Mouse (Mus musculus) forebrain, embryonic 15.5 days (tissue): ENCODE results near the gene Foxc2. TPM values are rescaled to one million over a fixed set of nuclear protein-coding genes. Genes with fewer than 3 reads are reported as not detected.

Experiments used
- ATAC-seq: fragments of 200-750 bp; cut with Nextera tagmentation; replicated peaks from 2 replicates; pipeline ENCODE4 v1.8.0; 2017; ENCODE audit warnings: mild to moderate bottlenecking, moderate TSS enrichment, moderate library complexity
- H3K27ac ChIP-seq: fragments of 300-500 bp; sonication (generic); replicated peaks from 2 replicates; pipeline ENCODE4 v1.5.1; 2015; ENCODE audit warnings: mild to moderate bottlenecking, inconsistent platforms
- H3K27me3 ChIP-seq: fragments of 300-500 bp; sonication (generic); 2 replicates; pipeline ENCODE4 v1.6.1; 2015; ENCODE audit warnings: inconsistent platforms
- H3K36me3 ChIP-seq: fragments of 300-500 bp; sonication (generic); 2 replicates; pipeline ENCODE4 v1.6.1; 2015; ENCODE audit warnings: mild to moderate bottlenecking, inconsistent platforms
- H3K4me1 ChIP-seq: fragments of 300-500 bp; sonication (generic); 2 replicates; pipeline ENCODE4 v1.6.1; 2015; ENCODE audit warnings: inconsistent platforms
- H3K4me2 ChIP-seq: fragments of 300-500 bp; sonication (generic); replicated peaks from 2 replicates; pipeline ENCODE4 v1.6.1; 2015; ENCODE audit warnings: mild to moderate bottlenecking, inconsistent platforms
- H3K4me3 ChIP-seq: fragments of 300-500 bp; sonication (generic); 2 replicates; pipeline ENCODE4 v1.5.1; 2015; ENCODE audit warnings: mild to moderate bottlenecking, inconsistent platforms
- H3K9ac ChIP-seq: fragments of 300-500 bp; sonication (generic); replicated peaks from 2 replicates; pipeline ENCODE4 v1.6.1; 2015; ENCODE audit warnings: mild to moderate bottlenecking, inconsistent platforms
- H3K9me3 ChIP-seq: fragments of 300-500 bp; sonication (generic); 2 replicates; pipeline ENCODE4 v1.6.1; 2016; ENCODE audit warnings: inconsistent platforms
- WGBS: fragments of 180-500 bp; shearing (Covaris S2); methylation state at CpG from one replicate; pipeline ENCODE4 v1.1.7; 2015; ENCODE audit warnings: mixed read lengths; 5-methylcytosine and 5-hydroxymethylcytosine counted together
- polyA plus RNA-seq: library from polyadenylated mRNA; unstranded; fragments of >200 nt; fragmentation: Nextera tagmentation; extraction: Ambion mirVana; gene quantifications from 2 replicates; pipeline ENCODE4 v1.2.1, GENCODE M21; 2015

Gene Foxc2
- 1.6 and 2.0 TPM in 2 replicates for polyA plus RNA-seq

DNA sequence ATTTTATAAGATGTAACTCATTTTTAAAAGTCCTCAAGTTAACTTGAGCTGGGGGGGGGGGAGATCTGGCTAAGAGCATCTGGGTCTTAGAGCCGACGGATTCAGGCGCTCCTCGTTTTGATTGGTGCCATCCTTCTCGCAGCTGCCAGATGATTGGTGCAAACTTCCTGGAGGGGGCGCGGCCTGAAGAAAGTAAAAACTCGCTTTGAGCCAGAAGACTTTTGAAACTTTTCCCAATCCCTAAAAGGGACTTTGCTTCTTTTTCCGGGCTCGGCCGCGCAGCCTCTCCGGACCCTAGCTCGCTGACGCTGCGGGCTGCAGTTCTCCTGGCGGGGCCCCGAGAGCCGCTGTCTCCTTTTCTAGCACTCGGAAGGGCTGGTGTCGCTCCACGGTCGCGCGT lies at the start of gene Foxc2:
Gene Foxc2 (plus strand): TSS at position 224 of the 400 bp plus-strand sequence.
- peak within 1 kb of the TSS; percentile 32 for H3K4me3 ChIP-seq
- ATAC-seq: 0 out of 2 replicates have a peak, but pooled peaks have one; percentile 44
- no peaks in the 10 kb centered on the region for H3K9me3 ChIP-seq
- H3K27me3 ChIP-seq: peaks cover 84% of the 10 kb centered on the region
- H3K4me2 ChIP-seq: peak within 1 kb of the TSS; percentile 43
- WGBS: under 1% methylated on average over 25 of the region's 25 CpGs
- no peak within 1 kb of the TSS for H3K27ac ChIP-seq
- H3K9ac ChIP-seq: no peak within 1 kb of the TSS
- H3K4me1 ChIP-seq: peaks cover 17% of the 10 kb centered on the region
- H3K36me3 ChIP-seq: no peaks in the 10 kb centered on the region

GRCm38 (mm10) chr8:121071454-121071853 lies 44.5 kb upstream of the Foxc2 start:
- no peak overlapping the region for H3K27ac ChIP-seq
- H3K4me2 ChIP-seq: no peak overlapping the region
- ATAC-seq: no peak
- no peak overlapping the region for H3K9ac ChIP-seq
- peaks cover 8% of the 10 kb centered on the region for H3K4me1 ChIP-seq
- no peaks in the 10 kb centered on the region for H3K36me3 ChIP-seq
- WGBS: 2% methylated on average over 12 of the region's 12 CpGs
- H3K27me3 ChIP-seq: peaks cover 72% of the 10 kb centered on the region
- H3K9me3 ChIP-seq: no peaks in the 10 kb centered on the region
- no peak overlapping the region for H3K4me3 ChIP-seq

GRCm38 (mm10) chr8:121072406-121073130 lies 43.4 kb upstream of the Foxc2 start:
- no peak for ATAC-seq
- Histone ChIP-seq H3K4me2 (no peak overlapping the region), H3K9me3 (no peaks in the 10 kb centered on the region), H3K27ac (no peak overlapping the region), H3K4me3 (no peak overlapping the region), H3K4me1 (peaks cover 8% of the 10 kb centered on the region), H3K36me3 (no peaks in the 10 kb centered on the region), H3K27me3 (peaks cover 83% of the 10 kb centered on the region), H3K9ac (no peak overlapping the region)
- 10% methylated on average over 11 of the region's 11 CpGs for WGBS

DNA sequence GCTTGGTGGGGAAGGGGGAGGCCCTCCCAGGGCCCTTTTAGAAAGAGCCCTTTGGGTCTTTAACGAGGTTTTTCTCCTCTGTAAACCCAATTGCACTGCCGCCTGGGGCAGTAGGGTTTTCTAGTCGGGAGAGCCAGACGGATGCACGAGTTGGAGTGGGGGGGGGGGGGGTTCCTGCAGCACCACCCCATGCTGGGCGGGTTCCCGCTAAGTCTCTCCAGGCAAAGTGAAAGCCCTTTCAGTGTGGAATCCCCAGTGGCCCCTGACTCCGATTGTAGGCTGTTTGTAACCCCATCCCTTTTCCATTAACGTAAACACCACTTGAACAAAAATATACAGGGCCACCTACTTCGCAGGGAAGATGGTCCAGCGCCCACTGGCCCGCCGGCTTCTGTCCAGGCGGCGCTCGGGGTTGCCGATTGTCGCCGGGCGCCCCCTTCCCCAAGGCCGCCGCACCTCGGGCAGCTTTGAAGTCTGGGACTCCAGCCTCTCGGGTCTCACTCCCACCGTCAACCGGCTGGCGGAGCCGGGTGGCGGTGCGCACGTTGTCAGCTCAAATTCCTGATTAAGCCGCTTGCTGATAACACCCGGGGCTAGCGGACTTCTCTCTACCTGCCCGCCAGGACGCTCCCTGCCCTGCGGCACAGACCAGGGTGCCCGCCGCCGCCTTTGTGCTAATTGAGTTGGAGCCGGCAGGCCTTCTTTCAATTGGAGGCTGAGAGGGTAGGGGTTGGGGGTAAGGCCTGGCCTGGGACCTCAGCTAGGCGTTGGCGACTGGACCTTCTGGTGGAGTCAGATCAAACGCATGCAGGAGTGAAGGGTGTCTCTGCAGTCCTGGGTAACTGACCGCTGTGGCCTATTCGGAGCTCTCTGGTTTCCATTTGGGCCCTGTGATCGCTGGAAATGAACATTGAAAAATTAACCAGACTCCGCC lies 42.5 kb upstream of the Foxc2 start:
- H3K9me3 ChIP-seq: no peaks in the 10 kb centered on the region
- peaks cover 8% of the 10 kb centered on the region for H3K4me1 ChIP-seq
- no peak for ATAC-seq
- H3K4me2 ChIP-seq: no peak overlapping the region
- under 1% methylated on average over 48 of the region's 48 CpGs for WGBS
- H3K27ac ChIP-seq: no peak overlapping the region
- peaks cover 89% of the 10 kb centered on the region for H3K27me3 ChIP-seq
- H3K9ac ChIP-seq: no peak overlapping the region
- H3K4me3 ChIP-seq: no peak overlapping the region
- H3K36me3 ChIP-seq: no peaks in the 10 kb centered on the region

DNA sequence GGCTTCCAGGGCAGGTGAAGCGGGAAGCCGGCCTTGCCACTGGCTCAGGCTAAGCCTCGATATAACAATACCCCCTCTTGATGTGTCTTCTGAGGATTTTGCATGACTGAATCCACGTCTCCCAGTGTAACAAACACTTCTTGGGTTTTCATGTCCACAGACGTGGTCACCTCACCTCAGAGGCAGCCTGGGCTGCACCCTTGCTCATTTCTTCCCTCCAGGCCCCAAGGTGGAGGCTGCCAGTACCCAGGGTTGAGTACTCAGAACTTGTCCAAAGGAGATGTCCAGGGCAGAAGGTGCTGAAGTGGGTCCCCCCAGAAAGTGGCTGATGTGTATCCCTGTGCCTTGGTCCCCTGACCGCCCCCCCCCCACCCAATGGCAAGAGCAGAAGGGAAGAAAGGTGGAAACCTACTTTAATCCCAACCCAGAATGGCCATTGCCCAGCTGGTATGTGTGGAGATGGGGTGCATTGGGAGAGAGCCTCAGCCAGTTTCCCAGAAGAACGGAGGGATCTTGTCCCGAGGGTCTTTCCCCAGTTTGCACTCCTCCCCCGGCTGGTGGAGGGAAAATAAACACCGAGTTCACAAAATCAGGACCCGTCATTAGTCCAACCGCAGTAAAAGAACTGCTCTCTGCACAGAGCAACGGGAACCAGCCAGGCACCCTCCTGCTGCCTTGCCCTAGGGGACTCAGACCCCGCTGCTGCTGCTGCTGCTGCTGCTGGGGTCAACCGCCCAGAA lies 41.7 kb upstream of the Foxc2 start:
- no peak for ATAC-seq
- H3K27ac ChIP-seq: no peak overlapping the region
- no peak overlapping the region for H3K4me3 ChIP-seq
- no peaks in the 10 kb centered on the region for H3K36me3 ChIP-seq
- no peak overlapping the region for H3K4me2 ChIP-seq
- peaks cover 8% of the 10 kb centered on the region for H3K4me1 ChIP-seq
- WGBS: 2% methylated on average over 15 of the region's 15 CpGs
- no peak overlapping the region for H3K9ac ChIP-seq
- H3K27me3 ChIP-seq: peaks cover 90% of the 10 kb centered on the region
- H3K9me3 ChIP-seq: no peaks in the 10 kb centered on the region

- H3K9ac ChIP-seq: no peak overlapping the region
- ATAC-seq: no peak
- 1% methylated on average over 10 of the region's 10 CpGs for WGBS
Observed at GRCm38 (mm10) chr8:121074848-121075145, 41.2 kb upstream of the Foxc2 start.

DNA sequence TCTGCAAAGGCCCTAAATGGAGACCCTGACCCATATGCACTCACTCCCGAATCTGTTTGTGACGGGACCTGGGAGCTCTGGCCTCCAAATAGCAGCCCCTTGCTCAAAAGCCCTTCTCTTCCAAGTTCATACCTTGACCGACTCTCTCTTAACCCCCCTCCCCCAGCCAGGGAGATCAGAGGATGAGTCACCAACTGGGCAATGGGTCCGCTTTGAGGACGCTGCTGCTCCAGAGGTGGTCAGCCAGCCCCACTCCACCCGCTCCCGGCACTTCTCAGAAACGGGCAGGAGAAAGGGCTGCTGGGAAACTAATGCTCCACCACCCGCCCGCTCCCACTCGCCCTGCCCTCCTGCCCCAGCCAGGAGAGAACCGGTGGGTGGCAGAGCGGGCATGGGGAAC lies 40.0 kb upstream of the Foxc2 start:
- peaks cover 90% of the 10 kb centered on the region for H3K27me3 ChIP-seq
- no peaks in the 10 kb centered on the region for H3K9me3 ChIP-seq
- no peak overlapping the region for H3K4me2 ChIP-seq
- H3K9ac ChIP-seq: no peak overlapping the region
- 1% methylated on average over 13 of the region's 13 CpGs for WGBS
- H3K4me3 ChIP-seq: no peak overlapping the region
- H3K27ac ChIP-seq: no peak overlapping the region
- no peak for ATAC-seq
- H3K4me1 ChIP-seq: peaks cover 8% of the 10 kb centered on the region
- H3K36me3 ChIP-seq: no peaks in the 10 kb centered on the region

More at GRCm38 (mm10) chr8:121074848-121075145, 41.2 kb upstream of the Foxc2 start:
- no peak overlapping the region for H3K27ac ChIP-seq
- H3K4me1 ChIP-seq: peaks cover 8% of the 10 kb centered on the region
- H3K27me3 ChIP-seq: peaks cover 90% of the 10 kb centered on the region
- H3K4me3 ChIP-seq: no peak overlapping the region
- no peaks in the 10 kb centered on the region for H3K36me3 ChIP-seq
- no peak overlapping the region for H3K4me2 ChIP-seq
- H3K9me3 ChIP-seq: no peaks in the 10 kb centered on the region

- no peak overlapping the region for H3K4me3 ChIP-seq
- H3K4me2 ChIP-seq: no peak overlapping the region
- 4% methylated on average over 7 of the region's 7 CpGs for WGBS
- no peak overlapping the region for H3K27ac ChIP-seq
- no peak overlapping the region for H3K9ac ChIP-seq
- no peak for ATAC-seq
- H3K9me3 ChIP-seq: no peaks in the 10 kb centered on the region
- peaks cover 90% of the 10 kb centered on the region for H3K27me3 ChIP-seq
- H3K36me3 ChIP-seq: no peaks in the 10 kb centered on the region
- H3K4me1 ChIP-seq: peaks cover 8% of the 10 kb centered on the region
Observed at GRCm38 (mm10) chr8:121076555-121076954, 39.4 kb upstream of the Foxc2 start.

DNA sequence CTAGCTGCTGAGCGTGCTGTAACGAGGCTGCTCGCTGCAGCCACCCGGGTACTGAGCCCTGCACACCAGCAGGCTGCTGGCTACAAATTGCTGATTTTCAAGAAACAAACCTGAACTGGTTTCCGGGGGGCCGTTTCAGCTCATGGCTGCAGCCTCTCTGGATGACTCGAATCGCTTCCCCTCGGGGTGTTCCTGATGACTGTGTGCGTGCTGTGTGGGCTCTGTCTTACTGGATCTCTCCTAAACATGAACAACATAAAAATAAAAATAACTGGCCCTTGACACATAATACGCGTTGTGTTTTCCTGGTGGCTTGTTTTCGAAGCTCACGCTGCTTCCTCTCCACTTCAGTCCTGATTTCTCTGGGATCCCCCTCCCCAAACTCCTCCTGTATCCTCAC lies 37.2 kb upstream of the Foxc2 start:
- no peak overlapping the region for H3K4me2 ChIP-seq
- no peak for ATAC-seq
- no peaks in the 10 kb centered on the region for H3K9me3 ChIP-seq

GRCm38 (mm10) chr8:121079201-121079600 lies 36.8 kb upstream of the Foxc2 start:
- no peaks in the 10 kb centered on the region for H3K36me3 ChIP-seq
- no peak overlapping the region for H3K4me2 ChIP-seq
- H3K9ac ChIP-seq: no peak overlapping the region
- no peaks in the 10 kb centered on the region for H3K9me3 ChIP-seq
- no peak for ATAC-seq
- WGBS: under 1% methylated on average over 7 of the region's 7 CpGs
- H3K27me3 ChIP-seq: peaks cover 93% of the 10 kb centered on the region
- no peak overlapping the region for H3K27ac ChIP-seq
- H3K4me3 ChIP-seq: no peak overlapping the region
- H3K4me1 ChIP-seq: peaks cover 18% of the 10 kb centered on the region

More for the DNA sequence above, 37.2 kb upstream of the Foxc2 start:
- H3K27me3 ChIP-seq: peaks cover 93% of the 10 kb centered on the region
- H3K4me1 ChIP-seq: peaks cover 13% of the 10 kb centered on the region
- H3K36me3 ChIP-seq: no peaks in the 10 kb centered on the region
- WGBS: 3% methylated on average over 14 of the region's 14 CpGs
- no peak overlapping the region for H3K4me3 ChIP-seq
- H3K27ac ChIP-seq: no peak overlapping the region
- H3K9ac ChIP-seq: no peak overlapping the region

DNA sequence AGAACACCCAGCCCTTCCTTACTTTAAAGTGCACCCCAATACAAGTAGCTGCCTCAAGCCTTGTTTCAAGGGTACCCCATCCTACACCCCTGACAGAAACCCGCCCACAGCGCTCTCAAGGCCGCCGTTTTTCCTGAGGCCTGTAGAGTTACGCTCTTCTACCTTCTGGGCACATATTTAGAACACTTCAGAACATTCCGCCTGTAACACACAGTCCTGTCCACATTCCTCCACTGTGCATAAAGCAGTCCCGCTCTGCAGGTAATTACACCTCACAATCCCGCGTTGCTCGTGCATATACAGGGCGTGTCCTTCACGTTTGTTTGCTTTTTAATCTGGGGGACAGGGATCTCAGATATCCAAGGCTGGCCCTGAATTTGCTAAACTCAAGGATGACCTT lies 36.0 kb upstream of the Foxc2 start:
- H3K36me3 ChIP-seq: no peaks in the 10 kb centered on the region
- no peak overlapping the region for H3K4me2 ChIP-seq
- WGBS: under 1% methylated on average over 12 of the region's 12 CpGs
- no peak overlapping the region for H3K9ac ChIP-seq
- H3K4me3 ChIP-seq: no peak overlapping the region
- H3K4me1 ChIP-seq: peaks cover 25% of the 10 kb centered on the region
- H3K9me3 ChIP-seq: no peaks in the 10 kb centered on the region
- ATAC-seq: no peak
- no peak overlapping the region for H3K27ac ChIP-seq
- peaks cover 93% of the 10 kb centered on the region for H3K27me3 ChIP-seq
